Mouse (Mus musculus) hindbrain, embryonic 13.5 days (tissue): ENCODE measurements around the gene Cnga1. TPM values are rescaled to one million over a fixed set of nuclear protein-coding genes. Genes with fewer than 3 reads are reported as not detected.
"Not testable (repeated sequence)": the region's sequence is repeated elsewhere in the genome, so short reads cannot be mapped to it uniquely, and the experiment has no call there.

Experiments used
- ATAC-seq: fragments of 200-750 bp; cut with Nextera tagmentation; 2 replicates; pipeline ENCODE4 v1.8.0; 2017; ENCODE audit warnings: moderate TSS enrichment; ENCODE audit not compliant: low FRiP score
- H3K27ac ChIP-seq: fragments of 300-500 bp; sonication (generic); 2 replicates; pipeline ENCODE4 v1.5.1; 2015; ENCODE audit warnings: inconsistent platforms, mild to moderate bottlenecking, moderate library complexity
- H3K27me3 ChIP-seq: fragments of 300-500 bp; sonication (generic); 2 replicates; pipeline ENCODE4 v1.6.1; 2015; ENCODE audit warnings: mild to moderate bottlenecking, inconsistent platforms
- H3K36me3 ChIP-seq: fragments of 300-500 bp; sonication (generic); 2 replicates; pipeline ENCODE4 v1.6.1; 2015; ENCODE audit warnings: mild to moderate bottlenecking, inconsistent platforms
- H3K4me1 ChIP-seq: fragments of 300-500 bp; sonication (generic); replicated peaks from 2 replicates; pipeline ENCODE4 v1.6.1; 2015; ENCODE audit warnings: inconsistent platforms
- H3K4me2 ChIP-seq: fragments of 300-500 bp; sonication (generic); 2 replicates; pipeline ENCODE4 v1.6.1; 2015; ENCODE audit warnings: inconsistent platforms, mild to moderate bottlenecking, moderate library complexity
- H3K4me3 ChIP-seq: fragments of 300-500 bp; sonication (generic); 2 replicates; pipeline ENCODE4 v1.5.1; 2015; ENCODE audit warnings: mild to moderate bottlenecking, inconsistent platforms
- H3K9ac ChIP-seq: fragments of 300-500 bp; sonication (generic); 2 replicates; pipeline ENCODE4 v1.6.1; 2015; ENCODE audit warnings: mild to moderate bottlenecking, inconsistent platforms
- H3K9me3 ChIP-seq: fragments of 300-500 bp; sonication (generic); 2 replicates; pipeline ENCODE4 v1.6.1; 2016; ENCODE audit warnings: inconsistent platforms
- WGBS: fragments of 180-500 bp; shearing (Covaris S2); methylation state at CpG from one replicate; pipeline ENCODE4 v1.1.7; 2015; 5-methylcytosine and 5-hydroxymethylcytosine counted together
- polyA plus RNA-seq: library from polyadenylated mRNA; unstranded; fragments of >200 nt; fragmentation: Nextera tagmentation; extraction: Ambion mirVana; gene quantifications from 2 replicates; pipeline ENCODE4 v1.2.1, GENCODE M21; 2015

Cnga1 gene
- polyA plus RNA-seq, 1 experiment from 2014 or later, result not detected

DNA sequence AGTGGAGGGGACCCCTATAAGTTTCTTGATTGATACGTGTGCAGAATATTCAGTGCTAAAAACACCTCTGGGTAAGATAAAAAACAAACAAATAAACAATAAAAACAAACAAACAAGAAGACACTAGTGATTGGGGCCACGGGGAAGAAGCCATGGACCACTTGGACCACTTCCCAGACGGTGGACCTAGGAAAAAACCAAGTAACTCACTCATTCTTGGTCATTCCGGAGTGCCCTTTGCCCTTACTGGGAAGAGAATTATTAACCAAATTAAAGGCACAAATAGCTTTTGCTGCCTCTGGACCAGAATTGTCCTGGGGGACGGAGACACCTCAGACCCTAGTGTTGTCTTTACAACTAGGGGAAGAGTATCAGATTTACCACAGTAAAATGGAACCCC, 78.5 kb downstream of the Cnga1 start:
- Histone ChIP-seq H3K4me2 (no peak overlapping the region), H3K9me3 (peaks cover 12% of the 10 kb centered on the region; the same call in 1 of the 2 replicates), H3K36me3 (no peaks in the 10 kb centered on the region), H3K27ac (no peak overlapping the region), H3K9ac (no peak overlapping the region), H3K27me3 (no peaks in the 10 kb centered on the region), H3K4me1 (no peaks in the 10 kb centered on the region), H3K4me3 (no peak overlapping the region)
- ATAC-seq, result no peak
- 85% methylated on average over 5 of the region's 5 CpGs for WGBS

DNA sequence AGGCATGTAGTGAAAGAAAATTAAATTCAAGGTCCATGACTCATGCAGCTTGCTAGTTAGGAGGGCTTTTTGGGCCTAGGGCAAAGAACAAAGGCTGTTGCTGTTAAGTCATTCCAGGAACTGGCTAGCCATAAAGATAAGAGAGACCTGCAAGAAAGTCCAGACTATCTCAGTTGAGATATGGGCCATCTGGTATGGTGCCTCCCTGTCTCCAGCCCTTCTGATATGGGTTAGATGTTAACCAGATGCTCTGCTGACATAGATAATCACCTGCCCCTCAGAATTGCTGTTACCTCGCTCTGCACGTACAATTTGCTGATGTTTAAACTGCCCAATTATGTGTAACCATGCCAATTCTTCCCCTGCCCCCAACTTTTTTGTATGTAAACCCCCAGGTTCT, 80.9 kb downstream of the Cnga1 start:
- H3K4me3 ChIP-seq, H3K4me2 ChIP-seq, H3K36me3 ChIP-seq, H3K4me1 ChIP-seq, ATAC-seq, H3K27ac ChIP-seq, H3K9ac ChIP-seq, H3K9me3 ChIP-seq, H3K27me3 ChIP-seq: not testable (repeated sequence)
- WGBS, result 96% methylated on average over 2 of the region's 2 CpGs

DNA sequence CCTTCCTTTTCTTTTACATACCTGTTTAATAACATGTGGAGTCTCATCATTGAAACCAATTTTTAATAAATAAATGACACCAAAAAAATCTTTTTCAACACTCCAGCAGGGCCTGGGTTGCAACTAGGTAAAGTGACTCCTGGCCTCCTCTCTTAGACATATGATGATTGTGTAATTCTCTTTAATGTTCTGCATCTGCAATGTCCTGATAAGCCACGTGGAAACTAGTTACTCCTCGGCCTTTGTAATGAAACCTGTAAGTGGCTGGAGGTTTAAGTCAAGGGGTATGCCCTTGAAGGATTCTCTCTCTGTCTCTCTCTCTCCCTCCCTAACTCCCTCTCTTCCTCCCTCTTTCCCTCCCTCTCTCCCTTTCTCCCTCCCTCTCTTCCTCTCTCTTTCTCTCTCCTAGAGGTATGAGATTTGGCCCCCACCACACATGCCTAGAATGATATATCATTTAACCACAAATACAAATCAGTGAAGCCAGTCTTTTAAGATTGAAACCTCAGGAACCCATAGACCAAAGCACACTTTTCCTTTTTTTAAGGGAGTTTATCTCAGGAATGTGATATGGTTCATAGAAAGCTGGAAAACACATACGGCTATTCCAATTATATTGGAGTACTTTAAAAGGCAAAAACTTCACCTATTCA, 83.0 kb downstream of the Cnga1 start:
- Histone ChIP-seq H3K4me2 (no peak overlapping the region), H3K4me3 (no peak overlapping the region), H3K27ac (no peak overlapping the region), H3K9ac (no peak overlapping the region), H3K4me1 (peaks cover 13% of the 10 kb centered on the region), H3K27me3 (no peaks in the 10 kb centered on the region), H3K36me3 (no peaks in the 10 kb centered on the region), H3K9me3 (no peaks in the 10 kb centered on the region)
- no peak for ATAC-seq
- WGBS, result 90% methylated on average over 3 of the region's 3 CpGs

DNA sequence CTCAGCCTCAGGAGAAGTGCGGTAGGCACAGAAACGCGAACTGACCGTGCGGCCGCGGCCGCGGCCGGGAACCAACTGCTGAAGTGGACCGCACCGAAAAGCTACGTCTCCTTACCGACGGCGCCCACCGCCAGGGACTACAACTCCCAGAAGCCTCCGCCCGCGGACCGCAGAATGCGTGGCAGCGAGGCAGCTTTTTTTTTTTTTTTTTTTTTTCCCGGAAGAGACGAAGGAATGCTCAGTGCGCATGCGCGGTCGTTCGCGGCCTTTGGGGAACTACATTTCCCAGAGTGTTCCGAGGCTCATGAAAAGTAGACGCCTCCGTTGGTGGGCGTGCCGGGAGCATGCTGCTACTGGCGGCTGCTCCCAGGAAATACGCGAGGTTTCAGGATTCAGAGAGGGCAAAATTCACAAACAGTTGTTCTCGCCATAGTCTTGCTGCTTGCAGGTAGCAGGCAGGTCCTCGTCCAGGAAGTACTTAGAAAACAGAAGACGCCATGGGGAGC, 84.5 kb downstream of the Cnga1 start, which contains the start of gene Nfxl1:
Gene Nfxl1, minus strand, starts transcription at position 141 of the 506 bp plus-strand sequence.
- H3K4me2 ChIP-seq, result peak within 1 kb of the TSS; percentile 89
- peak within 1 kb of the TSS; percentile 80 for H3K27ac ChIP-seq
- under 1% methylated on average over 42 of the region's 42 CpGs for WGBS
- peaks cover 13% of the 10 kb centered on the region for H3K4me1 ChIP-seq
- peaks cover 5% of the 10 kb centered on the region for H3K36me3 ChIP-seq
- peak within 1 kb of the TSS; percentile 88 for H3K4me3 ChIP-seq
- H3K27me3 ChIP-seq, result no peaks in the 10 kb centered on the region
- H3K9me3 ChIP-seq, result no peaks in the 10 kb centered on the region
- H3K9ac ChIP-seq, result peak within 1 kb of the TSS; percentile 89
- ATAC-seq, result peak; percentile 96

DNA sequence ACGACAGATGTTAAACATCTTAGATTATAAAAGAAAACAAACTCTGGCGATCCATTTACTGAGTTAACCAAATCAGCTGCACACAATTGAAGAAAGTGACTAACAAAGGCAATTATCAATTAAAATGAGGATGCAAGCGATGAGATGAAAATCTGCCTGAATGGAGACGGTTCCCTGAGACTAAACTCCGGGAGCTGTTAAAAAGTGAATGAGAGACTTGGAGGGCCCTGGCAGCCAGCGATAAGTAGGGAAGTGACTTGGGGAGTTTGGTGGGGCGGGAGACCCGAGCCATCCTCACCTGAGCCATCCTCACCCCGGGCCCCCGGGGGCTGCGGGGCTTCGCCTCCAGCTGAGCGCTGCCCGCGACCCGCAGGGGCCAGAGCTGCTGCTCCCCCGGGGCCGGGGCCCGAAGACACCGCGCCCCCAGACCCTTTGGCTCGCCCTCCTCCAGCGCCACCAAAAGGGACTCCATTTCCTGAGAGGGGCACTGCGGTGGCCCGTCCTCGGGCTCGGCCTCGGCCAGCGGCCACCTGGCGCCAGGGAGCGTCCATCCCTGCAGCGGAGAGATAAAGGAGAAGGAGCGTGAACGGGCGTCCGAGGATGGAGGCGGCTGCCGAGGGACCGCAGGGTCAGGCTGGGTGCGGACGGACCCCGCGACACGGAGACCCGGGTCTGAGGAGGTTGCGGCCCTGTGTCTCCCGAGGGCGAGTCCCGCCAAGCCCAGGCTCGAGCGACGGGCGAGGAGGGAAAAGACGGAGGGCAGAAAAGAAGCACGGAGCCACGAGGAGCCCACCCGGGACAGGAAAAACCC, 85.2 kb downstream of the Cnga1 start:
- ATAC-seq, result peak; percentile 85
- Histone ChIP-seq H3K27ac (peak overlapping the region; percentile 80), H3K4me3 (peak overlapping the region; percentile 88), H3K36me3 (peaks cover 9% of the 10 kb centered on the region), H3K9ac (peak overlapping the region; percentile 89), H3K9me3 (no peaks in the 10 kb centered on the region), H3K27me3 (no peaks in the 10 kb centered on the region), H3K4me2 (peak overlapping the region; percentile 89), H3K4me1 (peaks cover 13% of the 10 kb centered on the region)
- WGBS, result under 1% methylated on average over 57 of the region's 57 CpGs

DNA sequence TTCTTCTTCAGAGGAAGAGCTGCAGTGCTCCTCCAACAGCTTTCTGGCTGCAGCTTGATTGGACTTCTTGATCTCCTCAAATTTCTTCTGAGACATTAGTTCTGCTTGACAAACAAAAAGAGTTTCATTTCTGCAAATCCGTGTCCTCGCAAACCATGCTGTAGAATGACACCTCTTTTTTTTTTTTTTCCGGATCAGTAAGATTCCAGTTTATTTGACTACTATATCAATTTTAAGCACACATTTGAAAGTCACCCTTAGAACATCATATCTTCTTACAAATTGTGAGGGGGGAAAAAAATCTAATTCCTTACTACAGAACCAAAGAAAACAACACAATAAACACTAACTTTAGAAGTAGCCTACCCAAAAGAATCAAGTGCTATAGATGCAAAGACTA, 87.8 kb downstream of the Cnga1 start:
- no peak overlapping the region for H3K9ac ChIP-seq
- peaks cover 18% of the 10 kb centered on the region for H3K36me3 ChIP-seq
- H3K9me3 ChIP-seq, result no peaks in the 10 kb centered on the region
- no peak overlapping the region for H3K4me3 ChIP-seq
- no peaks in the 10 kb centered on the region for H3K27me3 ChIP-seq
- peaks cover 13% of the 10 kb centered on the region for H3K4me1 ChIP-seq
- H3K4me2 ChIP-seq, result no peak overlapping the region
- no peak for ATAC-seq
- H3K27ac ChIP-seq, result no peak overlapping the region
- WGBS, result 84% methylated on average over 3 of the region's 3 CpGs

Other genes starting within 250 kb of the Cnga1 start
- gene Corin, start 139.8 kb downstream of the Cnga1 start, polyA plus RNA-seq, result 4.6 and 4.8 TPM in 2 replicates
- gene Nfxl1, start 84.6 kb downstream of the Cnga1 start, polyA plus RNA-seq, result 14.5 and 15.6 TPM in 2 replicates
- gene Zar1, start 63.0 kb downstream of the Cnga1 start, polyA plus RNA-seq, result 3.4 and 3.7 TPM in 2 replicates
- 7.6 and 7.8 TPM in 2 replicates for gene Gm5868, start 56.7 kb downstream of the Cnga1 start, polyA plus RNA-seq
- 0.48 and 0.58 TPM in 2 replicates for gene Nipal1, start 3.5 kb upstream of the Cnga1 start, polyA plus RNA-seq
- gene Txk, start 108.5 kb upstream of the Cnga1 start, polyA plus RNA-seq, result 0.10 TPM in 1 of 2 replicates, not detected in the other
- gene Tec, start 224.2 kb upstream of the Cnga1 start, polyA plus RNA-seq, result 7.0 and 9.8 TPM in 2 replicates